In genomic region chr5:112744571-112744970, GRCm38 (mm10) we compare ENCODE assay signal across 21 mouse cellular contexts.
DNase-seq lines count a peak whose midpoint lies in the region; ATAC-seq and TF ChIP-seq lines count a peak whose summit lies in the region.
"Had no signal": no experiment of that assay in that cellular context is flagged by ENCODE, and none has a peak within 500 bp of the region (broad histone marks: within the 10 kb centered on the region; RNA-seq: fewer than 3 reads in every experiment).

No protein-coding gene starts in this region.

- intact Hi-C loops in left cerebral cortex, postnatal 4 days (cut with DNase I) = no loop called here

- DNase-seq in forebrain, embryonic 14.5 days (ENCODE audit: low spot score) = peak; percentile 41
- DNase-seq in forebrain, postnatal 0 days = no peak
- DNase-seq in left cerebral cortex, postnatal 4 days = peak; percentile 47
- no peak for DNase-seq in left cerebral cortex, adult 18-20 months (ENCODE audit: low spot score in 2 of 2)
- peak; percentile 38 to 40 for DNase-seq in cerebellum, adult 18-20 months
- DNase-seq in cerebellum, adult 9-11 months = peak; percentile 66
- DNase-seq in frontal cortex, adult 2 months (ENCODE audit: extremely low spot score in 1 of 2, low spot score in 1 of 2) = no peak
- no peak for DNase-seq in kidney, postnatal 4 days
- DNase-seq: adrenal gland, postnatal 14 days; gastrocnemius, adult 2 months; gastrocnemius, postnatal 36 days; heart, adult 11 months; heart, postnatal 36 days; kidney, adult 11 months had no signal

- H3K9me3 ChIP-seq in forebrain, embryonic 14.5 days (replicated peaks; ENCODE audit: control insufficient read depth, low read length) = no peaks in the 10 kb centered on the region
- H3K9me3 ChIP-seq in forebrain, postnatal 0 days (ENCODE audit: low read length) = no peaks in the 10 kb centered on the region
- H3K9me3 ChIP-seq: embryonic facial prominence, embryonic 12.5 days had no signal

- H3K27me3 ChIP-seq in forebrain, embryonic 14.5 days (replicated peaks; ENCODE audit: control insufficient read depth, insufficient read depth, low read length) = no peaks in the 10 kb centered on the region
- H3K27me3 ChIP-seq in forebrain, postnatal 0 days (ENCODE audit: insufficient read depth, low read length) = no peaks in the 10 kb centered on the region
- H3K27me3 ChIP-seq: CH12.LX; embryonic facial prominence, embryonic 12.5 days had no signal

- WGBS in forebrain, embryonic 14.5 days = 61% methylated on average over 11 of the region's 11 CpGs
- WGBS in forebrain, postnatal 0 days = 63% methylated on average over 11 of the region's 11 CpGs

- no peak overlapping the region for H3K4me2 ChIP-seq in forebrain, embryonic 14.5 days (ENCODE audit: low read length)
- no peak overlapping the region for H3K4me2 ChIP-seq in forebrain, postnatal 0 days (ENCODE audit: low read depth)
- H3K4me2 ChIP-seq: embryonic facial prominence, embryonic 12.5 days; heart, embryonic 13.5 days had no signal

- peaks cover 14% of the 10 kb centered on the region for H3K4me1 ChIP-seq in forebrain, embryonic 14.5 days (ENCODE audit: control insufficient read depth, insufficient read depth, low read length)
- peaks cover 7% of the 10 kb centered on the region for H3K4me1 ChIP-seq in forebrain, postnatal 0 days (ENCODE audit: insufficient read depth)
- H3K4me1 ChIP-seq: embryonic facial prominence, embryonic 12.5 days; heart, embryonic 13.5 days had no signal

- ATAC-seq in forebrain, embryonic 14.5 days = no peak
- no peak for ATAC-seq in forebrain, postnatal 0 days
- ATAC-seq: activated CD4-positive, CD25-positive, alpha-beta regulatory T cell, adult 4 months; forebrain, embryonic 16.5 days; hindbrain, embryonic 16.5 days; Patski had no signal

- no peak overlapping the region for H3K27ac ChIP-seq in forebrain, embryonic 14.5 days (ENCODE audit: low read depth, low read length)
- H3K27ac ChIP-seq in forebrain, postnatal 0 days (ENCODE audit: low read depth, low read length) = no peak overlapping the region
- H3K27ac ChIP-seq: embryonic facial prominence, embryonic 12.5 days; gastrocnemius, adult 2 months; heart, embryonic 13.5 days had no signal

- no peaks in the 10 kb centered on the region for H3K36me3 ChIP-seq in forebrain, embryonic 14.5 days (ENCODE audit: control insufficient read depth, insufficient read depth, low read length)
- H3K36me3 ChIP-seq in forebrain, postnatal 0 days (ENCODE audit: insufficient read depth) = no peaks in the 10 kb centered on the region
- H3K36me3 ChIP-seq: embryonic facial prominence, embryonic 12.5 days had no signal

- H3K4me3 ChIP-seq in forebrain, embryonic 14.5 days (ENCODE audit: low read depth, low read length) = no peak overlapping the region
- no peak overlapping the region for H3K4me3 ChIP-seq in forebrain, postnatal 0 days (ENCODE audit: low read depth, low read length)
- H3K4me3 ChIP-seq: embryonic facial prominence, embryonic 12.5 days; gastrocnemius, adult 2 months; heart, embryonic 13.5 days had no signal

- no peak for TF ChIP-seq CTCF in forebrain, postnatal 0 days (IDR thresholded peaks at IDR 0.05; ENCODE audit: low read depth)

- no peak overlapping the region for H3K9ac ChIP-seq in forebrain, embryonic 14.5 days (ENCODE audit: low read length)
- no peak overlapping the region for H3K9ac ChIP-seq in forebrain, postnatal 0 days
- H3K9ac ChIP-seq: embryonic facial prominence, embryonic 12.5 days; heart, embryonic 13.5 days had no signal

Comparison
In these comparisons a context has a peak if more than half of its experiments do, and no peak if none do; other contexts are left out.
1. DNase-seq: peak in forebrain, embryonic 14.5 days (single experiment), left cerebral cortex, postnatal 4 days (single experiment), cerebellum, adult 18-20 months (2 of 2) and cerebellum, adult 9-11 months (single experiment); none in forebrain, postnatal 0 days (single experiment), left cerebral cortex, adult 18-20 months (0 of 2), frontal cortex, adult 2 months (0 of 2) and kidney, postnatal 4 days (0 of 2).